Mouse (Mus musculus): ENCODE measurements around the gene Pkmyt1.
A peak's percentile ranks its signal among the peaks of the same experiment; 100 is the strongest.

The Pkmyt1 gene

GRCm38 (mm10) chr17:23725999-23726757, at the start of gene Pkmyt1:
TSS of gene Pkmyt1 (plus strand) at chr17:23726336.
- DNase-seq (ENCODE audit: low spot score) = peak; percentile 93

- DNase-seq (ENCODE audit: low spot score) = no peak
Measured at GRCm38 (mm10) chr17:23676473-23677031, 49.6 kb upstream of the Pkmyt1 start.

- peak; percentile 72 for DNase-seq (ENCODE audit: low spot score)
Measured at GRCm38 (mm10) chr17:23677236-23677679, 48.9 kb upstream of the Pkmyt1 start, which contains the start of gene Tnfrsf12a. TSS of gene Tnfrsf12a (minus strand) at chr17:23677468.

- DNase-seq (ENCODE audit: low spot score) = no peak
Measured at GRCm38 (mm10) chr17:23679127-23679835, 46.9 kb upstream of the Pkmyt1 start, which contains the start of gene Cldn6. TSS of gene Cldn6 (plus strand) at chr17:23679249.

GRCm38 (mm10) chr17:23680336-23680735, 45.8 kb upstream of the Pkmyt1 start:
- DNase-seq (ENCODE audit: low spot score) = no peak

- no peak for DNase-seq (ENCODE audit: low spot score)
Measured at GRCm38 (mm10) chr17:23681086-23681485, 45.0 kb upstream of the Pkmyt1 start.

GRCm38 (mm10) chr17:23682092-23682491, 44.0 kb upstream of the Pkmyt1 start:
- DNase-seq (ENCODE audit: low spot score) = no peak

GRCm38 (mm10) chr17:23682530-23682929, 43.6 kb upstream of the Pkmyt1 start:
- DNase-seq (ENCODE audit: low spot score) = no peak

- no peak for DNase-seq (ENCODE audit: low spot score)
Measured at GRCm38 (mm10) chr17:23683226-23683625, 42.9 kb upstream of the Pkmyt1 start.

GRCm38 (mm10) chr17:23683856-23684672, 42.1 kb upstream of the Pkmyt1 start, which contains the start of gene Cldn9:
TSS of gene Cldn9 (minus strand) at chr17:23684026.
- DNase-seq (ENCODE audit: low spot score) = no peak

- no peak for DNase-seq (ENCODE audit: low spot score)
Measured at GRCm38 (mm10) chr17:23694491-23694890, 31.6 kb upstream of the Pkmyt1 start.

- no peak for DNase-seq (ENCODE audit: low spot score)
Measured at GRCm38 (mm10) chr17:23695801-23696200, 30.3 kb upstream of the Pkmyt1 start.

- DNase-seq (ENCODE audit: low spot score) = no peak
Measured at GRCm38 (mm10) chr17:23699131-23700077, 26.7 kb upstream of the Pkmyt1 start.

GRCm38 (mm10) chr17:23700079-23700478, 26.1 kb upstream of the Pkmyt1 start:
- DNase-seq (ENCODE audit: low spot score) = peak; percentile 93

- no peak for DNase-seq (ENCODE audit: low spot score)
Measured at GRCm38 (mm10) chr17:23703301-23703700, 22.8 kb upstream of the Pkmyt1 start.

- DNase-seq (ENCODE audit: low spot score) = peak; percentile 28
Measured at GRCm38 (mm10) chr17:23704741-23705140, 21.4 kb upstream of the Pkmyt1 start.

- no peak for DNase-seq (ENCODE audit: low spot score)
Measured at GRCm38 (mm10) chr17:23705525-23706104, 20.5 kb upstream of the Pkmyt1 start.

- peak; percentile 63 for DNase-seq (ENCODE audit: low spot score)
Measured at GRCm38 (mm10) chr17:23706212-23706611, 19.9 kb upstream of the Pkmyt1 start.

- DNase-seq (ENCODE audit: low spot score) = no peak
Measured at GRCm38 (mm10) chr17:23717003-23717402, 9.1 kb upstream of the Pkmyt1 start.

GRCm38 (mm10) chr17:23719455-23719854, 6.7 kb upstream of the Pkmyt1 start:
- no peak for DNase-seq (ENCODE audit: low spot score)
